Mouse (Mus musculus): Measurements from ENCODE around the gene Adra1d. TPM values are rescaled to one million over a fixed set of nuclear protein-coding genes. Genes with fewer than 3 reads are reported as not detected.

Adra1d gene
- polyA plus RNA-seq, 1 experiment from 2014 or later: 1.4 TPM

- Histone ChIP-seq H3K4me3 (replicated peaks) (no peak overlapping the region), H3K27ac (replicated peaks) (no peak overlapping the region), H3K9ac (no peak overlapping the region), H3K4me1 (no peaks in the 10 kb centered on the region), H3K9me3 (replicated peaks) (no peaks in the 10 kb centered on the region), H3K36me3 (no peaks in the 10 kb centered on the region), H3K4me2 (replicated peaks) (no peak overlapping the region), H3K27me3 (no peaks in the 10 kb centered on the region)
- no peak for ATAC-seq (ENCODE audit: insufficient number of reproducible peaks, low FRiP score, low TSS enrichment, low read depth)
- WGBS: 76% methylated on average over 6 of the region's 6 CpGs
Measured at GRCm38 (mm10) chr2:131539780-131540179, 22.3 kb downstream of the Adra1d start.

- H3K4me3 ChIP-seq (replicated peaks): no peak overlapping the region
- no peaks in the 10 kb centered on the region for H3K4me1 ChIP-seq
- 79% methylated on average over 7 of the region's 7 CpGs for WGBS
- no peaks in the 10 kb centered on the region for H3K9me3 ChIP-seq (replicated peaks)
- H3K27ac ChIP-seq (replicated peaks): no peak overlapping the region
- H3K9ac ChIP-seq: no peak overlapping the region
- no peaks in the 10 kb centered on the region for H3K36me3 ChIP-seq
- H3K4me2 ChIP-seq (replicated peaks): no peak overlapping the region
- no peak for ATAC-seq (ENCODE audit: insufficient number of reproducible peaks, low FRiP score, low TSS enrichment, low read depth)
- H3K27me3 ChIP-seq: no peaks in the 10 kb centered on the region
Measured at GRCm38 (mm10) chr2:131538341-131538740, 23.7 kb downstream of the Adra1d start.

- peaks cover 8% of the 10 kb centered on the region; the same call in 1 of the 2 replicates for H3K4me1 ChIP-seq
- H3K9ac ChIP-seq: no peak overlapping the region
- no peaks in the 10 kb centered on the region for H3K9me3 ChIP-seq (replicated peaks)
- no peak overlapping the region for H3K4me2 ChIP-seq (replicated peaks)
- no peaks in the 10 kb centered on the region for H3K36me3 ChIP-seq
- WGBS: 93% methylated on average over 5 of the region's 5 CpGs
- no peak overlapping the region for H3K27ac ChIP-seq (replicated peaks)
- H3K27me3 ChIP-seq: no peaks in the 10 kb centered on the region
- no peak overlapping the region for H3K4me3 ChIP-seq (replicated peaks)
- no peak for ATAC-seq (ENCODE audit: insufficient number of reproducible peaks, low FRiP score, low TSS enrichment, low read depth)
Measured at GRCm38 (mm10) chr2:131535168-131535567, 26.9 kb downstream of the Adra1d start.

GRCm38 (mm10) chr2:131531271-131531670 lies 30.8 kb downstream of the Adra1d start:
- Histone ChIP-seq H3K27ac (replicated peaks) (no peak overlapping the region), H3K9ac (no peak overlapping the region), H3K36me3 (0 out of 2 replicates have a peak, but pooled peaks cover under 1% of the 10 kb centered on the region), H3K4me3 (replicated peaks) (no peak overlapping the region), H3K9me3 (replicated peaks) (no peaks in the 10 kb centered on the region), H3K27me3 (no peaks in the 10 kb centered on the region), H3K4me1 (peaks cover 11% of the 10 kb centered on the region; the same call in 1 of the 2 replicates), H3K4me2 (replicated peaks) (no peak overlapping the region)
- WGBS: 80% methylated on average over 7 of the region's 7 CpGs
- no peak for ATAC-seq (ENCODE audit: insufficient number of reproducible peaks, low FRiP score, low TSS enrichment, low read depth)

GRCm38 (mm10) chr2:131530623-131531008 lies 31.5 kb downstream of the Adra1d start:
- no peak overlapping the region for H3K27ac ChIP-seq (replicated peaks)
- 22% methylated on average over 9 of the region's 9 CpGs for WGBS
- ATAC-seq (ENCODE audit: insufficient number of reproducible peaks, low FRiP score, low TSS enrichment, low read depth): no peak

GRCm38 (mm10) chr2:131529898-131530622 lies 32.0 kb downstream of the Adra1d start:
- H3K27ac ChIP-seq (replicated peaks): no peak overlapping the region
- H3K4me3 ChIP-seq (replicated peaks): no peak overlapping the region
- H3K4me2 ChIP-seq (replicated peaks): no peak overlapping the region
- no peaks in the 10 kb centered on the region for H3K9me3 ChIP-seq (replicated peaks)
- peaks cover 11% of the 10 kb centered on the region; the same call in 1 of the 2 replicates for H3K4me1 ChIP-seq
- ATAC-seq (ENCODE audit: insufficient number of reproducible peaks, low FRiP score, low TSS enrichment, low read depth): no peak
- WGBS: 33% methylated on average over 11 of the region's 11 CpGs
- no peak overlapping the region for H3K9ac ChIP-seq
- H3K36me3 ChIP-seq: 0 out of 2 replicates have a peak, but pooled peaks cover 5% of the 10 kb centered on the region
- H3K27me3 ChIP-seq: no peaks in the 10 kb centered on the region

More at GRCm38 (mm10) chr2:131530623-131531008, 31.5 kb downstream of the Adra1d start:
- Histone ChIP-seq H3K4me3 (replicated peaks) (no peak overlapping the region), H3K9me3 (replicated peaks) (no peaks in the 10 kb centered on the region), H3K4me1 (peaks cover 11% of the 10 kb centered on the region; the same call in 1 of the 2 replicates), H3K36me3 (0 out of 2 replicates have a peak, but pooled peaks cover 3% of the 10 kb centered on the region), H3K4me2 (replicated peaks) (no peak overlapping the region), H3K9ac (no peak overlapping the region), H3K27me3 (no peaks in the 10 kb centered on the region)

GRCm38 (mm10) chr2:131527061-131527460 lies 35.0 kb downstream of the Adra1d start:
- Histone ChIP-seq H3K27ac (replicated peaks) (no peak overlapping the region), H3K4me1 (peaks cover 11% of the 10 kb centered on the region; the same call in 1 of the 2 replicates), H3K4me3 (replicated peaks) (no peak overlapping the region), H3K36me3 (0 out of 2 replicates have a peak, but pooled peaks cover 7% of the 10 kb centered on the region), H3K9ac (no peak overlapping the region), H3K27me3 (no peaks in the 10 kb centered on the region), H3K9me3 (replicated peaks) (no peaks in the 10 kb centered on the region), H3K4me2 (replicated peaks) (no peak overlapping the region)
- 48% methylated on average over 3 of the region's 3 CpGs for WGBS
- no peak for ATAC-seq (ENCODE audit: insufficient number of reproducible peaks, low FRiP score, low TSS enrichment, low read depth)

GRCm38 (mm10) chr2:131520743-131521142 lies 41.3 kb downstream of the Adra1d start:
- H3K4me3 ChIP-seq (replicated peaks): no peak overlapping the region
- no peaks in the 10 kb centered on the region for H3K9me3 ChIP-seq (replicated peaks)
- H3K4me2 ChIP-seq (replicated peaks): no peak overlapping the region
- 93% methylated on average over 19 of the region's 19 CpGs for WGBS
- H3K9ac ChIP-seq: no peak overlapping the region
- H3K4me1 ChIP-seq: no peaks in the 10 kb centered on the region
- peaks cover 34% of the 10 kb centered on the region for H3K36me3 ChIP-seq
- H3K27ac ChIP-seq (replicated peaks): no peak overlapping the region
- no peaks in the 10 kb centered on the region for H3K27me3 ChIP-seq
- ATAC-seq (ENCODE audit: insufficient number of reproducible peaks, low FRiP score, low TSS enrichment, low read depth): no peak

GRCm38 (mm10) chr2:131518790-131519189 lies 43.3 kb downstream of the Adra1d start:
- Histone ChIP-seq H3K9ac (no peak overlapping the region), H3K4me3 (replicated peaks) (no peak overlapping the region), H3K4me1 (peaks cover 5% of the 10 kb centered on the region; the same call in 1 of the 2 replicates), H3K9me3 (replicated peaks) (no peaks in the 10 kb centered on the region), H3K36me3 (peaks cover 30% of the 10 kb centered on the region), H3K27ac (replicated peaks) (no peak overlapping the region), H3K4me2 (replicated peaks) (no peak overlapping the region), H3K27me3 (no peaks in the 10 kb centered on the region)
- no peak for ATAC-seq (ENCODE audit: insufficient number of reproducible peaks, low FRiP score, low TSS enrichment, low read depth)
- 65% methylated on average over 3 of the region's 3 CpGs for WGBS

GRCm38 (mm10) chr2:131517550-131517949 lies 44.5 kb downstream of the Adra1d start:
- no peak overlapping the region for H3K4me3 ChIP-seq (replicated peaks)
- H3K9ac ChIP-seq: no peak overlapping the region
- H3K4me1 ChIP-seq: peaks cover 9% of the 10 kb centered on the region; the same call in 1 of the 2 replicates
- H3K27ac ChIP-seq (replicated peaks): no peak overlapping the region
- 86% methylated on average over 4 of the region's 4 CpGs for WGBS
- H3K27me3 ChIP-seq: no peaks in the 10 kb centered on the region
- ATAC-seq (ENCODE audit: insufficient number of reproducible peaks, low FRiP score, low TSS enrichment, low read depth): no peak
- peaks cover 30% of the 10 kb centered on the region for H3K36me3 ChIP-seq
- H3K4me2 ChIP-seq (replicated peaks): no peak overlapping the region
- H3K9me3 ChIP-seq (replicated peaks): no peaks in the 10 kb centered on the region

GRCm38 (mm10) chr2:131514055-131514621 lies 47.9 kb downstream of the Adra1d start:
- Histone ChIP-seq H3K9ac (no peak overlapping the region), H3K4me1 (peaks cover 25% of the 10 kb centered on the region), H3K4me3 (replicated peaks) (no peak overlapping the region), H3K27ac (replicated peaks) (no peak overlapping the region), H3K9me3 (replicated peaks) (no peaks in the 10 kb centered on the region), H3K4me2 (replicated peaks) (no peak overlapping the region), H3K36me3 (0 out of 2 replicates have a peak, but pooled peaks cover 15% of the 10 kb centered on the region), H3K27me3 (no peaks in the 10 kb centered on the region)
- no peak for ATAC-seq (ENCODE audit: insufficient number of reproducible peaks, low FRiP score, low TSS enrichment, low read depth)
- WGBS: 75% methylated on average over 4 of the region's 4 CpGs

All from embryonic facial prominence, embryonic 15.5 days (tissue).